Comparison of ENCODE assay signal across 26 mouse cellular contexts in genomic region chr13:75844833-75845518, GRCm38 (mm10). TPM values are rescaled to one million over a fixed set of nuclear protein-coding genes. Genes with fewer than 3 reads are reported as not detected.
DNase-seq lines count a peak whose midpoint lies in the region; ATAC-seq and TF ChIP-seq lines count a peak whose summit lies in the region.
"Had no signal": no experiment of that assay in that cellular context is flagged by ENCODE, and none has a peak within 500 bp of the region (broad histone marks: within the 10 kb centered on the region; RNA-seq: fewer than 3 reads in every experiment).

No protein-coding gene starts in this region.

- H3K4me1 ChIP-seq in liver, embryonic 16.5 days (ENCODE audit: control insufficient read depth, low read depth, low read length), result peaks cover 19% of the 10 kb centered on the region
- H3K4me1 ChIP-seq in liver, embryonic 12.5 days, result peaks cover 53% of the 10 kb centered on the region
- peaks cover 14 to 33% of the 10 kb centered on the region in 2 experiments for H3K4me1 ChIP-seq in MEL (ENCODE audit: control insufficient read depth in 1 of 2, insufficient read depth in 2 of 2, low read length in 2 of 2)
- peaks cover 23% of the 10 kb centered on the region; the same call in 1 of the 2 replicates for H3K4me1 ChIP-seq in intestine, embryonic 16.5 days (ENCODE audit: control insufficient read depth, insufficient read depth, low read length)
- H3K4me1 ChIP-seq in thymus, adult 2 months (replicated peaks; ENCODE audit: control insufficient read depth, insufficient read depth, low read length), result peaks cover 18% of the 10 kb centered on the region

- no peak for TF ChIP-seq EP300 in MEL (IDR thresholded peaks at IDR 0.05; ENCODE audit: low read depth in 1 of 2, low read length in 2 of 2)

- peaks cover 4% of the 10 kb centered on the region for H3K36me3 ChIP-seq in liver, embryonic 16.5 days (ENCODE audit: control insufficient read depth, insufficient read depth)
- 0 out of 2 replicates have a peak, but pooled peaks cover 5% of the 10 kb centered on the region for H3K36me3 ChIP-seq in liver, embryonic 12.5 days
- H3K36me3 ChIP-seq in MEL (ENCODE audit: control insufficient read depth in 1 of 2, insufficient read depth in 2 of 2, low read length in 2 of 2), result peaks cover 0 to 32% of the 10 kb centered on the region in 2 experiments; a peak in 2 of 4 replicates
- no peaks in the 10 kb centered on the region for H3K36me3 ChIP-seq in intestine, embryonic 16.5 days (ENCODE audit: control insufficient read depth, insufficient read depth, low read length)
- H3K36me3 ChIP-seq in thymus, adult 2 months (ENCODE audit: control insufficient read depth, insufficient read depth, low read length), result no peaks in the 10 kb centered on the region
- H3K36me3 ChIP-seq: embryonic facial prominence, embryonic 13.5 days; forebrain, embryonic 10.5 days; forebrain, embryonic 15.5 days; hindbrain, embryonic 13.5 days had no signal

- DNase-seq in MEL (ENCODE audit: low read depth, low spot score), result no peak
- DNase-seq in gastrocnemius, postnatal 10 days, result no peak
- no peak for DNase-seq in thymus, adult 2 months
- DNase-seq in cerebellum, adult 9-10 months, result no peak
- DNase-seq: adrenal gland, adult 8-10 months; cerebellum, adult 11 months; cerebellum, adult 9-11 months; embryo, embryonic 11 days; gastrocnemius, postnatal 36 days; heart, postnatal 4 days; kidney, postnatal 10 days; midbrain, embryonic 14.5 days; right cerebral cortex, postnatal 25 days; spleen, adult 18-20 months had no signal

- no peak for TF ChIP-seq POLR2A in MEL (IDR thresholded peaks at IDR 0.05; ENCODE audit: control insufficient read depth in 1 of 2, insufficient read depth in 1 of 2, low read depth in 1 of 2, low read length in 2 of 2, poor library complexity in 1 of 2)
- no peak for TF ChIP-seq POLR2A in thymus, adult 2 months (IDR thresholded peaks at IDR 0.05; ENCODE audit: control insufficient read depth, extremely low read depth, insufficient read depth, low read length, poor library complexity)

- H3K9me3 ChIP-seq in liver, embryonic 16.5 days (replicated peaks; ENCODE audit: control insufficient read depth, low read length), result no peaks in the 10 kb centered on the region
- no peaks in the 10 kb centered on the region for H3K9me3 ChIP-seq in liver, embryonic 12.5 days (replicated peaks)
- no peaks in the 10 kb centered on the region for H3K9me3 ChIP-seq in MEL (replicated peaks; ENCODE audit: insufficient read depth, low read length)
- H3K9me3 ChIP-seq in intestine, embryonic 16.5 days (ENCODE audit: control insufficient read depth, low read length), result no peaks in the 10 kb centered on the region
- H3K9me3 ChIP-seq: embryonic facial prominence, embryonic 13.5 days; forebrain, embryonic 10.5 days; forebrain, embryonic 15.5 days; heart, embryonic 12.5 days; hindbrain, embryonic 13.5 days; limb, embryonic 12.5 days; megakaryocyte, embryonic 14.5 days had no signal

- H3K9ac ChIP-seq in liver, embryonic 16.5 days (ENCODE audit: low read depth, low read length), result no peak overlapping the region
- no peak overlapping the region for H3K9ac ChIP-seq in liver, embryonic 12.5 days
- H3K9ac ChIP-seq in MEL (ENCODE audit: control insufficient read depth, low read depth, low read length, poor library complexity, severe bottlenecking), result peak overlapping the region; percentile 46
- H3K9ac ChIP-seq in intestine, embryonic 16.5 days (ENCODE audit: low read depth, low read length), result no peak overlapping the region
- H3K9ac ChIP-seq: embryonic facial prominence, embryonic 13.5 days; forebrain, embryonic 15.5 days; heart, embryonic 12.5 days; hindbrain, embryonic 13.5 days; limb, embryonic 12.5 days; liver, embryonic 14.5 days had no signal

- H3K27me3 ChIP-seq in liver, embryonic 16.5 days (ENCODE audit: control insufficient read depth, insufficient read depth, low read depth, low read length), result no peaks in the 10 kb centered on the region
- no peaks in the 10 kb centered on the region for H3K27me3 ChIP-seq in liver, embryonic 12.5 days (replicated peaks)
- no peaks in the 10 kb centered on the region for H3K27me3 ChIP-seq in MEL (ENCODE audit: control insufficient read depth in 1 of 2, insufficient read depth in 2 of 2, low read length in 2 of 2)
- H3K27me3 ChIP-seq in intestine, embryonic 16.5 days (replicated peaks; ENCODE audit: control insufficient read depth, insufficient read depth, low read length), result no peaks in the 10 kb centered on the region
- H3K27me3 ChIP-seq in thymus, adult 2 months (ENCODE audit: control insufficient read depth, insufficient read depth, low read length), result no peaks in the 10 kb centered on the region
- H3K27me3 ChIP-seq: embryonic facial prominence, embryonic 13.5 days; forebrain, embryonic 15.5 days; heart, embryonic 12.5 days; hindbrain, embryonic 13.5 days; limb, embryonic 12.5 days; megakaryocyte, embryonic 14.5 days had no signal

- peak overlapping the region; percentile 12; the same call in 1 of the 2 replicates for H3K4me2 ChIP-seq in liver, embryonic 16.5 days (ENCODE audit: low read depth, low read length)
- H3K4me2 ChIP-seq in liver, embryonic 12.5 days, result no peak overlapping the region
- no peak overlapping the region for H3K4me2 ChIP-seq in intestine, embryonic 16.5 days (ENCODE audit: low read depth, low read length)
- H3K4me2 ChIP-seq: embryonic facial prominence, embryonic 13.5 days; forebrain, embryonic 15.5 days; heart, embryonic 12.5 days; hindbrain, embryonic 13.5 days; limb, embryonic 12.5 days had no signal

- TF ChIP-seq RAD21 in MEL (IDR thresholded peaks at IDR 0.05; ENCODE audit: low read depth, low read length), result no peak

- H3K4me3 ChIP-seq in liver, embryonic 16.5 days (ENCODE audit: low read depth, low read length), result no peak overlapping the region
- H3K4me3 ChIP-seq in liver, embryonic 12.5 days, result no peak overlapping the region
- peak overlapping the region in 1 of 2 experiments; percentile 45; a peak in 2 of 4 replicates for H3K4me3 ChIP-seq in MEL (ENCODE audit: control insufficient read depth in 1 of 2, insufficient read depth in 1 of 2, low read depth in 2 of 2, low read length in 2 of 2)
- H3K4me3 ChIP-seq in intestine, embryonic 16.5 days (ENCODE audit: low read length), result no peak overlapping the region
- H3K4me3 ChIP-seq in thymus, adult 2 months (ENCODE audit: control insufficient read depth, insufficient read depth, low read length), result no peak overlapping the region
- H3K4me3 ChIP-seq: embryonic facial prominence, embryonic 13.5 days; forebrain, embryonic 10.5 days; forebrain, embryonic 15.5 days; heart, adult 2 months; heart, embryonic 12.5 days; hindbrain, embryonic 13.5 days; limb, embryonic 12.5 days had no signal

- H3K27ac ChIP-seq in liver, embryonic 16.5 days (ENCODE audit: low read length), result no peak overlapping the region; the same call in 1 of the 2 replicates
- no peak overlapping the region for H3K27ac ChIP-seq in liver, embryonic 12.5 days
- peak overlapping the region; percentile 62 for H3K27ac ChIP-seq in MEL (ENCODE audit: control insufficient read depth, low read depth, low read length)
- peak overlapping the region; percentile 21; the same call in 1 of the 2 replicates for H3K27ac ChIP-seq in intestine, embryonic 16.5 days (ENCODE audit: low read length)
- no peak overlapping the region for H3K27ac ChIP-seq in thymus, adult 2 months (ENCODE audit: control insufficient read depth, insufficient read depth, low read length)
- H3K27ac ChIP-seq: embryonic facial prominence, embryonic 13.5 days; forebrain, embryonic 10.5 days; forebrain, embryonic 15.5 days; heart, adult 2 months; hindbrain, embryonic 13.5 days; limb, embryonic 12.5 days; liver, embryonic 14.5 days had no signal

- 72% methylated on average over 2 of the region's 2 CpGs for WGBS in liver, embryonic 16.5 days (ENCODE audit: insufficient replicate concordance)
- WGBS in liver, embryonic 12.5 days (ENCODE audit: insufficient replicate concordance), result 71% methylated on average over 2 of the region's 2 CpGs
- WGBS in intestine, embryonic 16.5 days, result 91% methylated on average over 2 of the region's 2 CpGs
- WGBS in thymus, adult 2 months, result 85% methylated on average over 2 of the region's 2 CpGs

- no peak for ATAC-seq in liver, embryonic 16.5 days (ENCODE audit: low read depth)
- ATAC-seq in liver, embryonic 12.5 days, result no peak
- no peak for ATAC-seq in intestine, embryonic 16.5 days
- ATAC-seq: forebrain, embryonic 15.5 days had no signal

- no peaks in the 10 kb centered on the region; the same call in 1 of the 2 replicates for H3K79me2 ChIP-seq in MEL (ENCODE audit: control insufficient read depth, insufficient read depth, low read length, poor library complexity)

- TF ChIP-seq CTCF in MEL (IDR thresholded peaks at IDR 0.05 in 2 of 3, conservative IDR thresholded peaks at IDR 0.05 in 1 of 3; ENCODE audit: control insufficient read depth in 1 of 3, insufficient read depth in 1 of 3, low read depth in 2 of 3, low read length in 3 of 3, poor library complexity in 1 of 3, severe bottlenecking in 1 of 3), result no peak
- TF ChIP-seq CTCF in thymus, adult 2 months (IDR thresholded peaks at IDR 0.05; ENCODE audit: borderline replicate concordance, control insufficient read depth, extremely low read depth, insufficient read depth, low read length, poor library complexity), result no peak

TF ChIP-seq in MEL, 35 proteins besides CTCF, POLR2A, EP300 and RAD21:
- TF ChIP-seq ZMIZ1 (IDR thresholded peaks at IDR 0.05; ENCODE audit: low read depth, low read length) (no peak), JUND (IDR thresholded peaks at IDR 0.05; ENCODE audit: low read depth, low read length) (no peak), ELF1 (IDR thresholded peaks at IDR 0.05; ENCODE audit: low read depth, low read length) (no peak), ZNF384 (IDR thresholded peaks at IDR 0.05; ENCODE audit: low read depth, low read length) (peak; percentile 76), E2F4 (IDR thresholded peaks at IDR 0.05; ENCODE audit: borderline replicate concordance, low read depth, low read length) (no peak)

RNA-seq across cellular contexts. Expression of gene Glrx, which starts 5.3 kb away (rescaled TPM):
- 44.7 and 49.9 TPM in 2 replicates for polyA plus RNA-seq in liver, embryonic 16.5 days (2015; fragmentation: Nextera tagmentation; extraction: Ambion mirVana)
- 21.6 and 23.0 TPM in 2 replicates for polyA plus RNA-seq in liver, embryonic 12.5 days (2016; fragmentation: Nextera tagmentation; extraction: Ambion mirVana)
- 9.2 and 12.7 TPM in 2 replicates for total RNA-seq in MEL (2012; rRNA removed)
- 10 to 100 TPM in 1 of 2 experiments, not detected in 1; 20.2 TPM for polyA plus RNA-seq in MEL (2012; ENCODE audit: insufficient read depth in 1 of 2, insufficient read length in 2 of 2, low read depth in 1 of 2, low replicate concordance in 2 of 2, missing spikeins in 1 of 2)
- 210 and 253 TPM in 2 replicates for polyA plus RNA-seq in intestine, embryonic 16.5 days (2015; fragmentation: Nextera tagmentation; extraction: Ambion mirVana)
- total RNA-seq in gastrocnemius, postnatal 10 days (2021), result 10 to 100 TPM; 35.2 to 36.7 TPM
- 19.4 and 31.9 TPM in 2 replicates for polyA plus RNA-seq in thymus, adult 2 months (2012; rRNA removed)

Comparison
In these comparisons a context has a peak if more than half of its experiments do, and no peak if none do; other contexts are left out.
1. H3K27ac ChIP-seq: peak in MEL (single experiment) and intestine, embryonic 16.5 days (single experiment); none in liver, embryonic 16.5 days (single experiment), liver, embryonic 12.5 days (single experiment) and thymus, adult 2 months (single experiment).